ENCODE assay signal across 10 mouse cellular contexts in the genomic region with DNA sequence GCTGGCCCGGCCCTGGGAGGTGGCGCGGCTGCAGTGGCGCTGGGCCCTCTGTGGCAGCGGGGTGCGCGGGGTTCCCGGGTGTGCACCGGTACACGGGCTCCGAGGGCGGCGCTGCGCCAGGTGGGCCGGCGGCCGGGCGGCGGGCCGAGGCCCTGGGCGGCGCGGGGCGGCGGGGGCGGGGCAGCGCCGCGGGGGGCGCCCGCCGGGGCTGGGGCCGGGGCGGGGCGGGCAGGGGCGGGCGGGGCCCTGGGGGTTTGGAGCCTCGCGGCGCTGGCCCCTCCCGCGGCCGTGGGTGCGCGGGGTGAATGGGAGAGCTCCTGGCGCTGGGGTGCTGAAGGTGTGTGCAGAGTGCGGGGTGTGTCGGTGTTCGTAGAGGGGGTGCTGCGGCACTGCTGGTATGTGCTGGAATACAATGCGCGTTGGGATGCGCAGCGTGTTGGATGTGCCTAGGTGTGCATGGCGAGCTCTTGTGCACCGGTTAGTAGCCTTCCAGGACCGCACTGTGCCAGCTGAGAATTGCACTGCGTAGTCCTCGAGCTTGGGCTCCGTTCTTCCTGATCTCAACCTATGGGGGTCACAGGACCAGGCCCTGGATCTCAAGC. TPM values are rescaled to one million over a fixed set of nuclear protein-coding genes. Genes with fewer than 3 reads are reported as not detected.
DNase-seq lines count a peak whose midpoint lies in the region; ATAC-seq and TF ChIP-seq lines count a peak whose summit lies in the region.
"Had no signal": no experiment of that assay in that cellular context is flagged by ENCODE, and none has a peak within 500 bp of the region (broad histone marks: within the 10 kb centered on the region; RNA-seq: fewer than 3 reads in every experiment).

A gene (minus strand): TSS at position 51 of the 602 bp plus-strand sequence.

- no peak for ATAC-seq in kidney, postnatal 0 days (replicated peaks; ENCODE audit: low FRiP score, low read depth)
- ATAC-seq in embryonic facial prominence, embryonic 11.5 days (replicated peaks; ENCODE audit: insufficient number of reproducible peaks, low FRiP score, low TSS enrichment, low read depth) = no peak
- ATAC-seq in hindbrain, embryonic 14.5 days (ENCODE audit: low FRiP score) = no peak
- ATAC-seq in midbrain, embryonic 16.5 days = no peak

- H3K27ac ChIP-seq in kidney, postnatal 0 days = no peak within 1 kb of the TSS
- no peak within 1 kb of the TSS for H3K27ac ChIP-seq in embryonic facial prominence, embryonic 11.5 days (replicated peaks; ENCODE audit: low read depth, low read length)
- no peak within 1 kb of the TSS for H3K27ac ChIP-seq in hindbrain, embryonic 14.5 days
- H3K27ac ChIP-seq in midbrain, embryonic 16.5 days (ENCODE audit: low read length) = no peak within 1 kb of the TSS

- no peak for DNase-seq in kidney, postnatal 0 days (ENCODE audit: low spot score)
- DNase-seq in kidney, adult 18-20 months = no peak
- no peak for DNase-seq in embryonic facial prominence, embryonic 11.5 days (ENCODE audit: low spot score)
- no peak for DNase-seq in hindbrain, embryonic 14.5 days (ENCODE audit: low spot score)
- no peak for DNase-seq in urinary bladder, postnatal 14 days (ENCODE audit: low spot score)
- no peak for DNase-seq in gastrocnemius, postnatal 10 days
- DNase-seq in gastrocnemius, postnatal 14 days = no peak

- no peaks in the 10 kb centered on the region for H3K36me3 ChIP-seq in kidney, postnatal 0 days (ENCODE audit: insufficient read depth, low read length)
- H3K36me3 ChIP-seq in embryonic facial prominence, embryonic 11.5 days (replicated peaks; ENCODE audit: control insufficient read depth, insufficient read depth, low read depth, low read length) = no peaks in the 10 kb centered on the region; the same call in 1 of the 2 replicates
- H3K36me3 ChIP-seq in hindbrain, embryonic 14.5 days (replicated peaks; ENCODE audit: control insufficient read depth, insufficient read depth) = no peaks in the 10 kb centered on the region
- no peaks in the 10 kb centered on the region for H3K36me3 ChIP-seq in midbrain, embryonic 16.5 days (ENCODE audit: control insufficient read depth, insufficient read depth, low read length)

- no peaks in the 10 kb centered on the region for H3K4me1 ChIP-seq in kidney, postnatal 0 days (replicated peaks; ENCODE audit: insufficient read depth, low read length)
- peaks cover 3% of the 10 kb centered on the region for H3K4me1 ChIP-seq in embryonic facial prominence, embryonic 11.5 days (ENCODE audit: control insufficient read depth, insufficient read depth, low read length)
- peaks cover 6% of the 10 kb centered on the region; the same call in 1 of the 2 replicates for H3K4me1 ChIP-seq in hindbrain, embryonic 14.5 days (replicated peaks; ENCODE audit: control insufficient read depth, insufficient read depth, low read length)
- H3K4me1 ChIP-seq in midbrain, embryonic 16.5 days (ENCODE audit: control insufficient read depth, insufficient read depth, low read length) = peaks cover 14% of the 10 kb centered on the region

- H3K4me3 ChIP-seq in kidney, postnatal 0 days (replicated peaks; ENCODE audit: low read depth, low read length) = peak within 1 kb of the TSS; percentile 17
- H3K4me3 ChIP-seq in embryonic facial prominence, embryonic 11.5 days (ENCODE audit: low read depth, low read length) = peak within 1 kb of the TSS; percentile 24
- H3K4me3 ChIP-seq in hindbrain, embryonic 14.5 days (replicated peaks; ENCODE audit: low read length) = peak within 1 kb of the TSS; percentile 28
- peak within 1 kb of the TSS; percentile 32 for H3K4me3 ChIP-seq in midbrain, embryonic 16.5 days (ENCODE audit: low read depth, low read length)
- H3K4me3 ChIP-seq: myocyte had no signal

- no peak within 1 kb of the TSS for H3K9ac ChIP-seq in kidney, postnatal 0 days (ENCODE audit: low read depth, low read length)
- no peak within 1 kb of the TSS; the same call in 1 of the 2 replicates for H3K9ac ChIP-seq in embryonic facial prominence, embryonic 11.5 days (replicated peaks; ENCODE audit: low read length)
- peak within 1 kb of the TSS; percentile 34 for H3K9ac ChIP-seq in hindbrain, embryonic 14.5 days
- H3K9ac ChIP-seq in midbrain, embryonic 16.5 days (ENCODE audit: low read depth, low read length) = peak within 1 kb of the TSS; percentile 44; the same call in 1 of the 2 replicates

- H3K27me3 ChIP-seq in kidney, postnatal 0 days (ENCODE audit: insufficient read depth, low read length) = peaks cover 67% of the 10 kb centered on the region
- peaks cover 76% of the 10 kb centered on the region for H3K27me3 ChIP-seq in embryonic facial prominence, embryonic 11.5 days (ENCODE audit: control insufficient read depth, insufficient read depth, low read length)
- peaks cover 92% of the 10 kb centered on the region for H3K27me3 ChIP-seq in hindbrain, embryonic 14.5 days (ENCODE audit: control insufficient read depth, insufficient read depth, low read length)
- H3K27me3 ChIP-seq in midbrain, embryonic 16.5 days (ENCODE audit: control insufficient read depth, insufficient read depth, low read depth, low read length) = peaks cover 78% of the 10 kb centered on the region

- TF ChIP-seq CTCF in kidney, postnatal 0 days (IDR thresholded peaks at IDR 0.05; ENCODE audit: low read depth) = no peak

- H3K9me3 ChIP-seq in kidney, postnatal 0 days (replicated peaks; ENCODE audit: low read length) = no peaks in the 10 kb centered on the region
- H3K9me3 ChIP-seq in embryonic facial prominence, embryonic 11.5 days (replicated peaks; ENCODE audit: control insufficient read depth, low read length) = no peaks in the 10 kb centered on the region; the same call in 1 of the 2 replicates
- H3K9me3 ChIP-seq in hindbrain, embryonic 14.5 days (ENCODE audit: control insufficient read depth, low read length) = no peaks in the 10 kb centered on the region
- H3K9me3 ChIP-seq in midbrain, embryonic 16.5 days (replicated peaks; ENCODE audit: control insufficient read depth, low read length, poor library complexity, severe bottlenecking) = no peaks in the 10 kb centered on the region

- WGBS in kidney, postnatal 0 days = 0% methylated on average over 29 of the region's 60 CpGs
- under 1% methylated on average over 51 of the region's 60 CpGs for WGBS in embryonic facial prominence, embryonic 11.5 days
- WGBS in hindbrain, embryonic 14.5 days = 1% methylated on average over 48 of the region's 60 CpGs
- WGBS in midbrain, embryonic 16.5 days = under 1% methylated on average over 22 of the region's 60 CpGs

- intact Hi-C loops in gastrocnemius, postnatal 14 days (cut with DNase I; ENCODE audit: low total_unique reads) = loop anchor here (2.0 to 10.0 kb wide), 2 partner anchors 50 to 196 kb away; no protein-coding TSS in a partner anchor

- peak within 1 kb of the TSS; percentile 52 for H3K4me2 ChIP-seq in kidney, postnatal 0 days (ENCODE audit: low read length)
- H3K4me2 ChIP-seq in embryonic facial prominence, embryonic 11.5 days (ENCODE audit: low read depth, low read length) = peak within 1 kb of the TSS; percentile 48
- peak within 1 kb of the TSS; percentile 53 for H3K4me2 ChIP-seq in hindbrain, embryonic 14.5 days (replicated peaks)
- H3K4me2 ChIP-seq in midbrain, embryonic 16.5 days (ENCODE audit: low read length) = peak within 1 kb of the TSS; percentile 56

RNA-seq across cellular contexts. Expression of the gene that starts here (rescaled TPM):
- polyA plus RNA-seq in kidney, postnatal 0 days (2015; fragmentation: Nextera tagmentation; extraction: Ambion mirVana) = not detected in 2 replicates
- 0.39 and 0.77 TPM in 2 replicates for polyA plus RNA-seq in embryonic facial prominence, embryonic 11.5 days (2014; fragmentation: Nextera tagmentation; extraction: Ambion mirVana)
- polyA plus RNA-seq in hindbrain, embryonic 14.5 days (2014; fragmentation: Nextera tagmentation; extraction: Ambion mirVana) = 0.40 and 0.43 TPM in 2 replicates
- 0.21 and 0.26 TPM in 2 replicates for polyA plus RNA-seq in midbrain, embryonic 16.5 days (2015; fragmentation: Nextera tagmentation; extraction: Ambion mirVana)
- not detected for total RNA-seq in gastrocnemius, postnatal 10 days (2021)
- total RNA-seq in gastrocnemius, postnatal 14 days (2021) = not detected
- total RNA-seq: MEL had no signal
- polyA plus RNA-seq: myocyte had no signal

Comparison
In these comparisons a context has a peak if more than half of its experiments do, and no peak if none do; other contexts are left out.
1. H3K9ac ChIP-seq: peak in hindbrain, embryonic 14.5 days (single experiment) and midbrain, embryonic 16.5 days (single experiment); none in kidney, postnatal 0 days (single experiment) and embryonic facial prominence, embryonic 11.5 days (single experiment).
2. Peak in every context shown above with its lines, with median percentiles within 50 percentile points of each other: H3K4me2 ChIP-seq and H3K4me3 ChIP-seq.